Mouse (Mus musculus) spleen, postnatal 36 days (tissue): ENCODE measurements at regions not wholly inside any gene's neighbourhood (a gene's known extent, or its start where the extent isn't known, plus 50 kb on each side); places are given as distances from the start of the nearest gene placed in this dataset.

Source experiments
- DNase-seq, 2 experiments: peaks; one replicate each; pipeline ENCODE4 v3.0.0; 2022; ENCODE audit warnings: low spot score in 2 of 2, mixed read lengths in 1 of 2

DNA sequence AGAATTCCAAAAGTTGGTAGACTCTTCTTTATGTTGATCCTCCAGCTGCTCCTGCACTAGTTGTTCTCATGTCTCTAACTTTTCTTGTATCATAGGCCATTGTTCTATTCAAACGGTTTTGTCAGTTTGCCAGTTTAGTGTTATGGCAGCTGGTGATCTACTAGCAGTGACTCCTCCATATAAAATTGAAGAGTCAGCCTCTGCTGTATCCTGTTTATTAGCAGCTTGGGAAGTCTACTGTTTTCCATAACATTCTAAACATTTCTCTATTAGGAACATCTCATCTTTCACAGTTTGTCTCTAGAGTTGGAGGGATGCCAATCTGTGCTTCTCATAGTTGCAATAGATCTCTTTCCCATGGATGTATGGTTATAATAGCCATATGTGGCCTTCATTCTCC is 58.6 kb downstream of the Drd1 start:
- DNase-seq, result no peak

DNA sequence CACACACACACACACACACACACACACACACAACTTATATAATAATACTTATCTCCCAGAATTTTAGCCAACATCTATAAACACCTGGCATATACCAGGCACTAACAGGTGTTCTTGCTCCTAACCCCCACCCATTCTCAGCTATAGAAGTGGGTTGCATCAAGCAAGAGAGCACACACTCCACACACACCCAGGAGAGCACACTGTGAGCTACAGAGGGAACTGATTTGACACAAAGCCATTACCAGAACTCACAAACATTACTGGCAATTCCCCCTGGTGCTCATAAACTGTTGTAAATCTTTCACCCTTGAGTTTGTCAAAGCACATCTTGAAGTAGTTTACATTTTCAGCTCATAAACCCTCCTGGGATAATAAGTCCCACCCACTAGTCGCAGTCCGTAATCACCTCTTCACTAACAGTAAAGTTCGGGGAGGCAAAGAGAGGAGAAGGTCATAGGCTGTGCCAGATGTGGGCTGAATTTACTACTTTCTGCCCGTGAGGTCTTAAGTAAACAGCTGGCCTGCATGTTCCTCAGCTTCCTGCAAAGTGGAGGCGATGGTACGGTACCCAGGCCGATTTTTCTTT is 62.5 kb downstream of the Drd1 start:
- no peak for DNase-seq

DNA sequence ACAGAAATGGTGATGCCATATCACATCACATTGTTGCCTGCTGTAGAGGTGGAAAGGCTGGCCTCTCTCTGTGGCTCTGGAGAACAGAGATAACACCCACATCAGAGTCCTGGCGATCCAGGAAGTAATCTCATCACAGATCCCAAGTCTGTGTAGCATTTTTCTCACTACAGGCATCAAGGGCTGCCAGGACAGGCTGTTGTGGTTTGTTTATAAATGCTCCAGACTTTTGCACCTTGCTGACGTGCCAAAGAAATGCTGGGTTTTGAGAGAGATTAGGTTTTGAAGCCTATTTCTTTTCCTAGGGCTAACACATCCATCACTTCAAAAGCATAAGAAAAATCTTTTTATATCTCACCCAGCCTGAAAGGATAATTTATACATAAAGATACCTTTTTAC is 76.3 kb downstream of the Drd1 start:
- DNase-seq, result no peak

DNA sequence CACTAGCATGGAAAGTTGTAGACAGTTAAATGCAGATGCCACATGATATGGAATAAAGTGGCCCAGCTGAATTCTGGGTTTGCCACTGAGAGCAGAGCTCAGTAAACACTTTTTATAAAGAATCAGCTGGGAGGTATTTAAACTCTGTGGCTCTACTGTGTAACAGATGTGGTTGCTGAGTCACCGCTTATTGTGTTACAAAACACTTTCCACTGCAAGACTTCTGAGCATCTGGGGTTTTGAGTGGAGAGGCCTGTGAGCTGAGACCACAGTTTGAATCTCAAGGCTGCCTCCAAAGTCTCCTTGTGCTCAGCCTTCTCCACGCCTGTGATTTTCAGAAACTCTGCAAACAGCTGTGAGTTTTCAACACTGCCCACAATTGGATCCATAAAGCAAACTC is 86.1 kb downstream of the Drd1 start:
- no peak for DNase-seq

DNA sequence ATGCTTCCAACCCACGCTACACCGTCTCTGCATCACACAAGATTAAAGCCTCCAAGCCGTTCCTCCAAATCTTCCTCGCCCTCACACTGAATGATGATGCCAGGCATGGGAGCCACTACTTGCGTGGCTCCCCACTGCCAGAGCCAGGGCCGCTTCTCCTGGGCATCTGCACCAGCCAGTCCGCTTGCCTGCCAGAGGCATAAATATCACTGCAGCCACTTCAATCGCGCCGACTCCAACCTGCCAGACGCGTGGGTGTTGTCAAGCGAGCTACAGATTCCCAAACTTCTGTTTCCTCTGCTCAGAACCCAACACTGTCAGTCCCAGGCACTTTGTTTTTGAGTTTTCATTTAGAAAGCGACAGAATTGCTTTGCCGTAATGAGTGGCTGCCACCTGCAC is 99.3 kb downstream of the Drd1 start:
- no peak for DNase-seq

DNA sequence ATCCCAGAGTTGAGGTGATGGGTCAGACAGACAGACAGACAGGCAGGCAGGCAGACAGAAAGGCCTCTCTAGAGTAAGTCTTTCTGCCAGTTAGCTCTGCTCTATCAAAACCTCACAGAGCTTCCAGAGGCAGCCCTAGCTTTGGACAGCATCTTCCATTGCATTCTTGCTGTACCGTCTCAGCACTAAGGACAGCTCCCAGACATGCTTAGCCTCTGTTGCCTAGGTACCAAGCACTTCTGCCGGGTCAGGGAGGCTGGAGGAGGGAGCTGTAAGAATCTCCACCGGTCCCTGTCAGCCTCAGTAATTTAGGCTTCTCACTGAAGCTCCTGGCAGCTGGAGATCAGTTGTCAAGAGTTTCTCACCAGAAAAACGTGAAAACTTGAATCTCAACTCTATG is 107.4 kb downstream of the Drd1 start:
- DNase-seq, result no peak

DNA sequence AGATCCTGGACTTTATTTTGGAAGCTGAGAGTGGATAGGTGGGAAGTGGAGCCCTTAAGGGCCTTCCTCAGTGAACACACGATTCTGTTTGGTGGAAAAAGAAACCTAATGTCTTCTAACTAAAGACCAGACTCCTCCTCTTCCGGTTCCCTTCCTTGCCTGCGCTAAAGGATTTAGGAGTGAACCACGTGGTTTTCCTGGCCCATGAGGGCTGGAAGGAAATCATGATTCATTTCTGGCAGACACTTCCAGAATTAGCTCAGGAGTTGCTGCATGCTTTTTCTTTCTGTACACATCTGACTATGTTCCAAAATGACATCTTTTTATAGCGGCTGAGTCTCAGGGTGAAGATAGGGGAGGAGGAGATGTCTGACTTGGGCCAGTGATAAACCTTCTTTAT is 109.8 kb downstream of the Drd1 start:
- DNase-seq, result no peak

DNA sequence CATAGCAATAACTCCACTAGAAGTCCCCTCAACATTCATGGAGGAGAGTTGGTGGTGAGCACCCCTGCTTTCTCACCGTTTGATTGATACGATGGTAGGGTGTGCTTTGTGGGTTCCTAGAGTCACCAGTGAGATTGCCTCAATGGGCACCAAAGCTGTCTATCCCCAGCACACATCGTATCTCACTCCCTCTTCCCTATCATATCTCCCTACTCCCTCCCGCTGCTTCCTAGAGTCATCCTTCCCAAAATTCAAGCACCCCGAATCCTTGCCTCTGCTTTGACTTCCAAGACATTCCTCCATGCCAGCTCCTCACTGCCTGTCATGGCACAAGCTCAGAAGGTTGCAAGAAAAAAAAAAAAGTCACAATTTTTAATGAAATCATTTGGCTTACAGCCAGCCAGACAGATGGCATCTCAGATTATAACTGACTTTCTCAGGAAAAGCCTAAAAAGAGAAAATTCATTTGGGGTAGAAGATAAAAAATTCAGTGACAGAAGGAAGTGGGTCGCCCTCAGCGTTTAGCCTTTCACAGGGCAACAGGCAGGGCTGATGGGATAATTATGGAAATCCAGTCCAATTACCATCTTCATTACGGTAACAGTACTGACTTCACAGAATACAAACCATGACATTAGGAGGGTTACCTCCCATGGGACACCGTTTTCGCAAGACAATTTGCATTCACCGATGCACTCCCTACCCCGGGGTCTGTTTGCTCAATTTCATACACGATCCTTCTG is 114.3 kb downstream of the Drd1 start:
- DNase-seq, result no peak

DNA sequence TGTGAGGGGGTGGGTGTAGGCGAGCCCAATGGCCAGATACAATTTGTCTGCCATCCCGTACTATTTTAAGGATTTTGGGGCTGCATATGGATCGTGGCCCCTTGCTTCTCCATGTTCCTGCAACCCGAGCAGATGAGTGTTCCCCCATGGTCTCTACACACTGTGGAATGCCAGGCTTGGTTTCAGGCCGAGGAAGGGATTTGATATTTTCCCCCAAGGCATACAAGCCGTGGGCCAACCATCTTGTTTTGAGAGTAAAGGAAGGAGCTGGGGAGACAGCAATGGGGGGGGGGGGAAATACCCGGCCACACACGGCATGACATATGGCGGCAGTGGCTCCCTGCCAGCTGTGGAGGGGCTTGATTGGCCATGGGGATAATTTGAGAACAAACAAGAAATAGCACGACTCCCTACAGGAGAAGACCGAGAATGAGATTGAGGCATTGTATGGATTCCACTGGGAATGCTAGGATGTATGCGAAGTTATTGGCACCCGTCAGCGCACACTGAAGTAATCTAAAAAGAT is 120.3 kb downstream of the Drd1 start:
- DNase-seq, result no peak

DNA sequence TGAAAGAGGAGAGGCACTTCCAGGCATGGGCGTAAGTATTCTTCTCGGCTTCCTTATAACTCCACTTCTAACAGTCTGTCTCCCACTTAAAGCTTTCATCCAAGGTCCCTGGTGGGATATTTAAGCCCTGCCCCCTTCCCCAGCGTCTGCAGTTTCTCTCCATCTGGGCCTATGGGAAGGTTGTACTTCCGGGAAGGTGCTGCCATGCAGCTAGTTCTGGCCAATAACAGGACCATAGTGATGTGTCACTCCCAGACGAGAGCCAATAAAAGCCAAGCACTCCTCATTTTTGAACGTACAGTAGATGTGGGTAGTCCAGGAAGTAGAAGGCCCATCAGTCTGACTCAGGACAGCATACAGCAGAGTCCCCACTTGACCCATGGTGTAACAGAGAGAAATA is 121.0 kb downstream of the Drd1 start:
- DNase-seq, result no peak

DNA sequence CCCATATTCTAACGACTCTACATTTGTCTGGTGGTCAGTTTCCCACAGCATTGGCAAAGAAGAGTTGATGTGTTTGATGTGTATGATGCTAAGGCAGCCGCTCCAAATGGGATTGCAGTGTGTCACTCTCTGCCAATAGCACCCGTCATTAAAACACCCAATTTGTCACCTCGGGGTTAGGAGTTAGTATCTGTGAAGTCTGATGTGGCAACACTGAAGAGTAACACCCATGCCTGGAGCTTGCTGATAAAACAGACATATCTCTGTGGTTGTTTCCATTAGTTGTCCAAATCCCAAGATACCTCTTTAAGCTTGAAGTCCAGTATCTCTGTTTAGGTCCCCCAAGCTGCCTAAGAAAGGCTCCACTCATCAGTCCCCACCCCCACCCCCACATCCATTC is 129.4 kb downstream of the Drd1 start:
- no peak for DNase-seq

DNA sequence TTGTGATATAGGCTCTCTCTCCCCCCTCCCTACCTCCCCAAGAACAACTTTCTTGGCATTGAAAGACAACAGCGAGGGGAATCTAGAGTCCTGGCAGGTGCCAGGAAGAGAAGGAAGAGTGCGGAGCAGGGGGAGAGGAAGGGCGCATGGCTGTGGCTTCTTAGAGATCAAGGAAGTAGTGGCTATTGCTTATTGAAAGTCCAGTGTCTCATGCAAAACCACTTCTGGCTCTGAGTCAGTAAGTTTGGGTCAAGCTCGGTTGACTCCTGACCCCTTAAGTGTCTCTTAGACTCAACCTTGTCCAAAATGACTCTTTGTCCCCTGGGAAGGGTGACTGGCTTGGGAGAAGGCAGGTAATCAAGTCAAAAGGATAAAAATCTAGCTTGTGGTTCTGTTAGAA is 131.1 kb downstream of the Drd1 start:
- DNase-seq, result no peak

DNA sequence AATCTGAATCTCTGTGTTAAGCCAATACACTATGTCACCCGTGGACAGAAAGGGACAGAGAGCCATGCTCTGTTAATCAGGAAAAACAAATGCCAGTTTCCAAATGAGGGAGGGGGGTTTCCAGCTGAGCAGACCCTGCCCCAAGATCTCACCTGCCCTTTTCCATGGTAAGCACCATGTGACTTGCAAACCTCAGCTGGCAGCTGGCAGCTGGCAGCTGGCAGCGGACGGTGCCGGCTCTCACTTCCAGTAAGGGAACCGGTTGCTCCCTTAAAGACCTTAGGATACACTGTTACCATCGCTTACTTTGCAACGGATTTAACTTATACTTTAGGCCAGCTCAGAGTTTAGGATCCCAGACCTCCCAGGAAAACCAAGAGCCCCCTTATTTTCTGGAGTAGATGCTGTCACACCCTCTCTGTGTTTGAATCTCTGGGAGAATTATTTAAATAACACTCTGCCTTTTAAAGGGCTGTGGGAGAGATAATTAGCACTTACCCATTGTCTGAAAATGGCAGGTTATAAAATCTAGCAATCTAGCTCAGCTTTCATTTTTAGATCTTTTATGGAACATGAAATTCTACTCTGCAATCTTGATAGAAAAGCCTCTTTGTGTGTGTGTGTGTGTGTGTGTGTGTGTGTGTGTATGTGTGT is 131.7 kb downstream of the Drd1 start:
- no peak for DNase-seq

DNA sequence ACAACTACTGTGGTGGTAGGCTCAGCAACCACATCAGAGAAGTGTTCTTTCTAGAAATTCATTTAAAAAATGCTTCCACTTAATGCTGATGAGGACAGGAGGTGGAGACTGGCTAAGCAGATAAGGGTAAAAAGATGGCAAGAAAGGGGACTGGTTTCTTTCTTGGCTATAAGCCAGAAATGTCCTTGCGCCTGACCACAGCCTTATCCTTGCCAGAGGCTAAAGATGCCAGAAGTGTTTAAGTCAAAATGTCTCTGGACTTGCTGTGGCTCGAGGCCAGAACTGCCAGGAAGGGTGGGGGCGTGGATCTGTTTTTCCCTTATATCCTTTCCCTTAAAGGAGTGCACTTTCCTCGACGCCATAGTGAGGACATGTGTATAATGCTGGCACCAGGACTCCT is 133.7 kb downstream of the Drd1 start:
- no peak for DNase-seq

DNA sequence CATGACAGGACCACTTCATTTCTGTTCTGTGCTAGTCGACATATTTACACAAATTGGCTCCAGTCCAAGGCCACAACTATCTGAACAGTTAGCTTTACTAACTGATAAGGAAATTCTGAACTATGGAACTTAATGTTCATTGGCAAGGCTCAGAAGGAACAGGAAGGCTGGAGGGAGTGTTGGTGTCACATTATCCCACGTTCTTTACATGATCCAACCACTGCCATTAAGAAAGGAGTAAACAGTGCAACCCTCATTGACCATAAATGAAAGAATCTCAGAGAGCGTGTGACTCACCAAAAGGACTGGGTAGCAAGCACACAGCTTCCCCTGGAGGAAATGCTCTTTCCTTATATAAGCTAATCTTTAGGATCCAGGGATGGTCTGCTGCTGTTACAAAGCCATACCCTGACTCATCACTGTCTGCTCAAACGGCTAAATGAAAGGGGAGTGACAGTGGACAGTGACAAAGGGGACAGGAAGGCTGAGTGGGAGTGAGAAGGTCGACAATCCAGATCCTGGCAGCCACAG is 135.6 kb downstream of the Drd1 start:
- DNase-seq, result no peak

DNA sequence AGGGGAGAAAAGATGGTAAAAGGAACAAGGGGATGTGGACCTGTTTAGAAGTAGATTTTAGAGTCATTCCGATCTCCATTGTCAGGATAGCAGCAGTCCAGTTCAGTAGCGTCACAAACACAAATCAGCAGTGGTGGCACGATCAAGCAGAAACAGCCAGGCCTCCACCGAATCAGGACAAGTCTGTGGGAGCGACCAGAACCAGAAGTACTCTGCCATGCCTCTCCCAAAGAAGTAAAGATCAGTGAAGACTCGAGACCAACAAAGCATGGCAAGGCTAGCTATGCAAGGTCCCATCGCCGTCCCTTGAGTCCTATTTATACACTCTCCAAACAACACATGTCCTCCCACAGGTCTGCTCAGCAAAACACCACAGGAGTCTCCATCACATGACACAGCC is 140.0 kb downstream of the Drd1 start:
- no peak for DNase-seq

DNA sequence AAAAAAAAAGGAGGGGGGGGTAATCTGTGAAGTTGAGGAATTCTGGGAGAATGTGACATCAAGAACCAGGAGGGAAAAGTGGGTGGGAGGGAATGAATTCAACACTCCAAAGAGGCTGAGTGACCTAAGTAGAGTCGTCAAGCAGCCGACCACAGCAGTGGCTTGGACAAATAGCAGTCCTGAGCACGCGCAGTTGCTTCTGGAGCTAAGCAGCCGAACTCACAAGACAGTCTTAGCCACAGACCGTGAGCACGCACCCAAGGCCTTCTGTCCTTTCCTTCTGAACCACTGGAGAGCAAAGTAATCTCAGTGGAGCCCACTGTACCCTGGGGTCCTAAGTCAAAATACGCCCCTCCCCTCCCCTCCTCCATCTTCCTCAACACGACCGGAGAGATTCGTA is 141.1 kb downstream of the Drd1 start:
- no peak for DNase-seq

DNA sequence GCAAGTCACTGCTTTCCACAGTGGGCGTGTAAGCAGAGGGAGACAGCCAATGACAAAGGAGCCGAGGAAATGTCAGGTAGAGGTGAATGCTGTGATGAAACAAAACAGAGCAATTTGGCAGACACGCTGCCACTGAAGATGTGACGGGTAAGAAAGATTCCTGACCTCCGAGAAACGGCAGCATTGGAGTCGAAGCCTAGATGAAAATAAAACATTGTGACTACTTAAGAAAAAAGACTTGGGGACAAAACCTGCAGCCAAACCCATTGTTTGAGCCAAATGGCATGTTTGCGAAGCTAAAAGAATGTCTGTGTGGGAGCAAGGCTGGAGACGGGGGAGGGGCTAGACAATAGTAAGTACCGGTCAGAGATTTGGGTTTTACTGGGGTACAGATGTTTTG is 142.0 kb downstream of the Drd1 start:
- no peak for DNase-seq

DNA sequence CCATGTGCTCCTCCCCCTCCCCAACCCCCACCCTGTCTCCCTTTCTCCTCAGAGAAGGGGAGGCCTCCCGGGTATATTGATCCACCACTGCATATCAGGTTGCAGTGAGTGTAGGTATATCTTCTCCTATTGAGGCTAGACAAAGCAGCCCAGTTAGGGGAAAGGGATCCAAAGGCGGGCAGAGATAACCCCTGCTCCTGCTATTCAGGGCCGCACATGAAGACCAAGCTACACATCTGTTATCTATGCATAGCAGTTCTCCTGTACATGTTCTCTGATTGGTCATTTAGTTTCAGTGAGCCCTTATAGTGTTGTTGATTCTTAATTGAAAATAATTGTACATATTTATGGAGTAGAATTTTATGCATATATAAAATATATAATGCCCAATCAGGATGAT is 143.7 kb downstream of the Drd1 start:
- no peak for DNase-seq

DNA sequence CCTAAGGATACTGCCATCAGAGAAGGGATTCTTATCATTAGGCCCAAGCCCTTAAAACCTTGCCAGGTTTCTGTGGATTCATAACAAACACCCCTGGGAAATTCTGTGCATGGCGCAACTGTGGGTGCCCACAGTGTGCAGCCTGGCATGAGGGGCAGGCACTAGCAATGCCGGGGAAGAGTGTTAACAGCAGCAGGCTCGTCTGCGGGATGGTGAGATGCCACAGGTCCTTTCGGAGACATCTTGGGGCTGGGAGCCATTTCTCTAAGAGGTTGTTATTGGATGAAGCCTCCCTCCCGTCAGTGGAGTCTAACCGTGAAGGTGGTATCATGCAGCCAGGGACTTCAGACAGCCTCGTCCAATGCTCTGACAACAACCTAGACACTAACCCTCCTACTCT is 144.2 kb downstream of the Drd1 start:
- DNase-seq, result no peak

DNA sequence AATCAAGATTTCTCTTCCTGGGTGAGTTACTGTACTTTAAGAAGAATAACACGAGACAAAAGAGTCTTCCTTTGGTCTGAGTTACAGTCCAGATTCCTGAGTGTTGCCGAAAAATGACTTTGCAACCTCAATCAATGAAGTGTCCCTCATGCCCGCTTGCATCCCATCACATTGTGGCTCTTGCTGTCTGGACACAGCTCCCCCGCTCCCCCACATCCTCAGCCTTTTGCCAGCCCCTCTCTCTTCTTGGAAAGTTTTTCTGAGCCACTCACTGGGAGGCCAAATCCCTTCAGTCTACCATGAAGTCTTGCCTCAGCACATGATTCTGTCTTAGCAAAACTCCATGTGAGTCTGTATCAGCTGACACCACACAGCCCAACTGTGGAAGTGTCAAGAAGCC is 145.3 kb downstream of the Drd1 start:
- no peak for DNase-seq

DNA sequence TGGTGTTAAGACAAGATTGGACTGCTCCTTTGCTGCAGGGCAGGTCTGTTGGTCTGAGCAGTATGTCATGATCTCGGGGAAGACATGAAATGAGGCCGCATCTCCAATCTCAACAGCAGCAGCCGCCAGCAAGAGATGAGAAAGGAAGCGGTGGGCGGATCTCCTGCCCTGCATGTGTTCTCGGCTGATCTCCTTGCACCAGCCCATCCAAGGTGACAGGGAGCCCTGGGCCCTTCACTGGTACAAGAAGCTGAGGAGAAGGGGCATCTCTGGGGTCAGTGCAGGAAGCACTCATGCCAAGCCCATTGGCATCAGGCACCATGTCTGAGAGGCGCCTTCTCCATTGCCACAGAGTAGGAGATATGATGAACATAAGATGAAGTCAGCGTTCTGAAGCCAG is 151.0 kb downstream of the Drd1 start:
- DNase-seq, result no peak

DNA sequence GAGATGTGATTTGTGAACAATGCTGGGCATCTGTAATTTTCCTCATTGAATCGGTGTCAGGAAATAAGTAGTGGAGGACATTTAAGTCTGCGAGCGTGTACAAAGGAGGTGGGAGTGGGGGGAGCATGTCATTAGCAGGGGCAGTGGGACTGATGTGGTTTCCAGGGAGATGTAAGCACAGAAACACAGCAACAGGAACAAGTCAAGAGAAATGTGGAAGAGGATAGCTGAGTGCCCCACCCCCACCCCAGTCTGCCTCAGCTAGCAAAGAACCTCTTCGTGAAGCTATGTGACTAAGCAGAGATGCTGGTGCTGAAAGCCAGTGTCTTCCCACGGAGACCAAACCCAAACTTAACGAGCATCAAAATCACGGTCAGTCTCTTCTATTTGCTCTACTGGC is 151.9 kb downstream of the Drd1 start:
- DNase-seq, result no peak
